Mouse (Mus musculus) ES-Bruce4 (cell line): ENCODE results near the gene Ube2f.

Experiments
- CTCF ChIP-seq: IDR thresholded peaks from one replicate; pipeline ENCODE4 v1.8.1; 2011; ENCODE audit warnings: low read depth, low read length
- POLR2A ChIP-seq: IDR thresholded peaks from one replicate; pipeline ENCODE4 v1.8.1; 2011; ENCODE audit warnings: low read length; ENCODE audit not compliant: insufficient read depth

GRCm38 (mm10) chr1:91279126-91279525 lies 29.0 kb downstream of the Ube2f start:
- TF ChIP-seq CTCF (no peak), POLR2A (no peak)
